Mouse (Mus musculus): ENCODE data around the gene Srp54a.
"Not testable (repeated sequence)": the region's sequence is repeated elsewhere in the genome, so short reads cannot be mapped to it uniquely, and the experiment has no call there.

Gene Srp54a

DNA sequence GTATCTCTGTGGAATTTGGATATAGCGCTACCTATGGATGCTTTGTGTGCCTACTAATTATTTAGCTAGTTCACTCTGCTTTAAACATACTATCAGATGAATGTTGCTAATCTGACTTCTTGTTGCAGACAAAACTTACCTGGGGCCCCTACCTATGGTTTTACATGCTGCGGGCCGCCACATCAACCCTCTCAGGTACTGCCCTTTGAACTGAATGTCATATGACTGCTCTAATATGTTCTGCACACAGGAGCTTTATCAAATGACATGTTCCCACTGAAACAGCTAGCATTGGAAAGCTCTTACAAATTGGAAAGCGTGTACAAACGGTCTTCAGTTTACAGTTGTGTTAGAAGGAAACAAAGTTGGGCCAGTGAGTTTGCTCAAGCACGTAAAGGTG lies 55.5 kb downstream of the Srp54a start:
- not testable (repeated sequence) for DNase-seq

- DNase-seq: not testable (repeated sequence)
These were observed 57.8 kb downstream of the Srp54a start for GRCm38 (mm10) chr12:55137859-55138258.

DNA sequence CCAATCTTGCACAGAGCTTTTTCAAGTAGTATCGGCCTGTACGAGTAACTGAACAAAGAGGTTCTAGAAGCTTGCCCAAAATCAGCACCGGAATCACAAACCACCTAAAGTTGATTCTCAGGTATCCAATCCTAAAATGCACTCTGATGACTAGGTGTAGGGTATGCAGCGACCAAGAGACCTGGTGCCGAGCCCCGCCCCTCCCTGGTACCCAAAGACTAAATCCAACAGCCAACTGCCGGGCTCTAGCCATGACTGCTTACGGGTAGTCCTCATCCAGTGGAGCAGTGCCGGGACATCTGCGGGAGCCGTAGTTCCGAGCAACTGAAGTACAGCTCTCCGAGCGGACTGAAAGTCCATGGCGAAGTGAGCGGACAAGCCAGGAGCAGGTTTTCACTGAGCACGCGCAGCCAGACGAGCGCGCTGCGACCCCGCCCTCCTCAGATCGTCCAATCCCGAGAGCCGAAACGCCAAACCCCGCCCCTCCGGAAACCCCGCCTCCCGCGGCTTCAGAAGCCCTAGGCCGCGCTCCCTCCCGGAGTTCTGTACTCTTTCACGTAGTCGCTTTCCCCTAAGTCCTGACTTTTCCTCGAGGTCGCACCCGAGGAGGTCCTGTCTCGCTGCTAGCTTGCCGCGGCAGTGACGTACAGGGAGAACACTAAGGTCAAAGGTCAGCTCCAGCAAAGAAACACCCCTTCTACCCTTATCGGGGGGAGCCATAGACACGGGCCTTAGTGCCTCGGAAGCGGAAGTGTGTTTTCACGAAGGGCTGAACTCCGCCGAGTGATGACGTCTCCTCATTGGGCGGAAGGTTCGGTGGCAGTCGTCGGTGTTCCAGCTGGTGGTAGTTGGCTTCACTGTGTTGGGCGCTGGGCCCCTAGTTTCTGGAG lies 74.7 kb downstream of the Srp54a start, which contains the start of gene Srp54b:
Srp54b (plus strand) TSS at position 546 of the 890 bp plus-strand sequence.
- DNase-seq: not testable (repeated sequence)

GRCm38 (mm10) chr12:55155449-55155783 lies 75.4 kb downstream of the Srp54a start:
- not testable (repeated sequence) for DNase-seq

All from cerebellum, adult 9-11 months (tissue).